Mouse (Mus musculus) skeletal muscle tissue, adult 2 months (tissue): Measurements from ENCODE around the gene Carnmt1.

Experiments used
- DNase-seq: peaks from one replicate; pipeline ENCODE4 v3.0.0-alpha.2; 2012; ENCODE audit warnings: low read depth, low spot score

Carnmt1 gene

DNA sequence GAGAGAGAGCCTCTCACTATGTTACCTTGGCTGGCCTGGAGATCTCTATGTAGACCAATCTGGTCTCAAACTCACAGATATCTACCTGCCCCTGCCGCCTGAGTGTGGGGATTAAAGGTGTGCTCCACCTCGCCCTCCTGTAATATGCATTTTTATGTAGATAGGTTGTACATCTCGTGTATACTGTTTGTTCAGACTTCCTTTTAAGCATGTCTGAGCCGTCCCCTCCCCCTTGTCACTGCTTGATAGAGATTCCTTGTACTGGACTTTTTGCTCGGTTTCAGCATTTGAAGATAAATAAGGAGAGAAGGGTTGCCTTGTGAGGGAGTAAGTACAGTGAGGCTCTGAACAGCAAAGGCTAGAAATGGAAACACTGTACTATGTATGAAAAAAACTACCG lies 17.5 kb upstream of the Carnmt1 start:
- DNase-seq: no peak

- DNase-seq: peak; percentile 76
Observed at GRCm38 (mm10) chr19:18654330-18654729, 16.2 kb upstream of the Carnmt1 start.

DNA sequence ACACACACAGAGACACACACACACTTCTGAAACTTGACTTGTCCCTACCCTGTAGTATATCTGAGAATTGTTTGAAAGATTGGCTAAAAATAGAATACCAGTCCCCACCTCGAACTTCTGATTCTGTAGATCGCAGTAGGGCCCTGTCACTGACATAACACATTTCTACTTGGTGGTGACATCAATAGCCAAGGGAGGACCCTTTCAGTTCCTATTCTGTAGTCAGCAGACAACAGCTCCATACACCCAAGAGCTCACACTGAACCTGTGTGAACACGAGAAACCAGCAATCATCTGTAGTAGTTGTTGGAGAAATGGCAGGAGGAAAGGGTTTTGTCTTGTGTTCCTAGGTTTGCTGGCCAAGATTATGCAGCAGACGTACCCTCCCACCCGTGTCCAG lies 15.6 kb upstream of the Carnmt1 start:
- no peak for DNase-seq

DNA sequence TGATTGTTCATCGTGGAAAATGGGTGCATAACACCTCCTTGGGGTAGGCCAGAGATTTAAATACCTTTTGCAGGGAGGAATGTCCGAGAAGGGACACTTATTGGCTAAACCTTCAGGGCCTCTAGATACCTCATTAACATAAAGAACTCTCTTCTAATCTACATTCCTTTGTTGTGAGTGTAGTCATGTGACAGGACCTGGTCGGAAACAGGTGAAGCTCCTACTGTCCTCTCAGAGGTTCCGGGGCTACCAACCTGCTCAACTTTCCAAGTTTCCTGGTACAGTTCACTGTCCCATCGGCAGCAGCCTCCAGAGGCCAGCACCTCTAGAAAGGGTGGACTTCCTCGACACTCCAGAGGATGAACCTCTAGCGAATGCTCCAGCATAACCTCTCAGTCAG lies 14.6 kb upstream of the Carnmt1 start:
- no peak for DNase-seq

- DNase-seq: no peak
Observed at GRCm38 (mm10) chr19:18658473-18658872, 12.1 kb upstream of the Carnmt1 start.

- no peak for DNase-seq
Observed at GRCm38 (mm10) chr19:18659349-18659748, 11.2 kb upstream of the Carnmt1 start.

DNA sequence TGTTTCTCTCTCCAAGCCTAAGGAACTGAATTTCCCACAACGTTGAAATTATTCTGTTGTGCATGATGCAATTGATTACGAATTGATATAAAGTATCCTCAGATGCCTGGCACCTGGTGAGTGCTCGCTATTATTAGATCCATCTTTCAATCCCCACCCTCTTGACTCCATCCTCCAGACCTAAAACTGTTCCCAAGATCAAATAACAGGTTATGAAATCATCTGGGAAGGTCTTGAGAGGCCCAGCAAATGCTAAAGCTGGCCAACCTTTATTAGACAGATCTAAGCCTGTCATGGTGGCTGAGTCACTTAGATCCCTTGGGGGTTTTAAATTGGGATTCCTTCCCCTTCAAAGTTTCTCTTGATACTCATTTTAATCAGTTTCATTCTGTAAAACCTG lies 10.1 kb upstream of the Carnmt1 start:
- peak; percentile 80 for DNase-seq

DNA sequence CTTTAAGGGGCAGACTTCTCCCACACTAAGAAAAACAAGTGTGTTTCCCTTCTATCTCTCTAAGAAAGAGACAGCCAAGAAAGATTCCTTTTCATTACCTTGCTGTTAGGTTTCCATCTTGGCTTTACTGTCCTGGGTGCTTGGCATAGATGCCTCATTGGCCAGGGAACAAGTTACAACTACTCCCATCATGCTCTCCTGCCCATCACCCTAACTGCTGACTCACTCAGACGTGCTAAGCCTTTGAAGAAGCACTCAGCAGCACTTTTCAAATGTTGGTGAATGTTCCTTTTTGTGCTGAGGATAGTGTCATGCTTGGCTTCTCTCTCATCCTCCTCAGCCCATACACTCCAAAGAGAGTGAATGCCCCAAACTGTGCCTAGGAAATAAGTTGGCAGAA lies 8.9 kb upstream of the Carnmt1 start:
- no peak for DNase-seq

DNA sequence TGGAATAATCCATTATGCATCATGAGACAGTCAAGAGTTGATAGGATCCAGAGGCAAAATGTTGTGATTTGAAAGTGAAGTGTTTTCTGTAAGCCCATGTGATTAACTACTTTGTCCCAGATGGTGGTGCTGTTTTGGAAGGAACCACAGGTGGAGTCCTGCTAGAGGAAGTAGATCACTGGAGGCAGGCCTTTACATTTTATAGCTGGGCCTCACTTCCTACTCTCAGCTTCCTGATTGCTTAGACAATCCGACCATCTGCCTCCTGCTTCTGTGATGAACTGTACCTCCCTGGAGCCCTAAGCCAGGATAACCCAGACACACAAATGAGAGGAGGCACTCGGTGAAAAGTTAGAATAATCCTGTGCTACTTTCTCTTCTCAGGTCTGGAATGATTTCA lies 6.7 kb upstream of the Carnmt1 start:
- DNase-seq: no peak

DNA sequence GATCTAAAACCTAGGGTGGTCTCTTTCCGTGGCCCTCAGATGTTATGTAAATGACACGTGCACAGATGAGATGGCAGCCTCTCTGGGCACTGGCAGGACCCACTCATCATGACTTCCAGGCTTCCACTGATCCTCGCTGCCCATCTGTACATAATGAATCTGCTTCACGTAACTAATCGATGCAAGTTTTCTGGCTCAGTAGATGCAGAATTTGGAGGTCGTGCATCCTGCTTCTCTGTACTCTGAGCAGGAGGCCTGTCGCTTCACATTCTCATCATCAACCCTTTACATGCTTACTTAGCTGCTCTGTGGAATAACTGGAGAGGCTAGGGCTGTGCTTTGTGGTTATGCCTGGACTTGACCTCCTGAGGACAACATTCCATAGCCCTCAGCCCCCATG lies 3.6 kb upstream of the Carnmt1 start:
- no peak for DNase-seq

GRCm38 (mm10) chr19:18669551-18669950 lies 1.0 kb upstream of the Carnmt1 start:
- no peak for DNase-seq

GRCm38 (mm10) chr19:18671056-18671741 lies 635 bp downstream of the Carnmt1 start:
- no peak for DNase-seq

GRCm38 (mm10) chr19:18672498-18672897 lies 1.9 kb downstream of the Carnmt1 start:
- DNase-seq: no peak

DNA sequence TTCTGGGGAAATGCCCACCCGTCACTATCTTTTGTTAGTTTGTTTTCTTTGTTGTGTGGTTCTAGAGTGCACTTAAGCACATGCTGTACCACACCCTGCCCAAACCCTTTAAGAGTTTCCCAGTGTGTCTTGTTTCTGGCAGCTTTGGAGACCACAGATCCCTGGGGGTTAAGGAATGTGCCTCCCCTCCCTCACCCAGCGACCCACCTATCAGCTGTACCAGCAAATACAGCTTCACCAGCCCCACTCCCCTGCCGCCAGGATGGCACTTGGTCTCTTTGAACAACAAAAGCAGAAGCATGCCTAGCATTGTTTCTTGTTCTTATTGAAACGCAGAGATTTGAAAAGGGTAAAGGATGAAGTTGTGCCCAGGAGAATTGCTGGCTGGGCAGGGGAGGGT lies 2.6 kb downstream of the Carnmt1 start:
- DNase-seq: no peak

DNA sequence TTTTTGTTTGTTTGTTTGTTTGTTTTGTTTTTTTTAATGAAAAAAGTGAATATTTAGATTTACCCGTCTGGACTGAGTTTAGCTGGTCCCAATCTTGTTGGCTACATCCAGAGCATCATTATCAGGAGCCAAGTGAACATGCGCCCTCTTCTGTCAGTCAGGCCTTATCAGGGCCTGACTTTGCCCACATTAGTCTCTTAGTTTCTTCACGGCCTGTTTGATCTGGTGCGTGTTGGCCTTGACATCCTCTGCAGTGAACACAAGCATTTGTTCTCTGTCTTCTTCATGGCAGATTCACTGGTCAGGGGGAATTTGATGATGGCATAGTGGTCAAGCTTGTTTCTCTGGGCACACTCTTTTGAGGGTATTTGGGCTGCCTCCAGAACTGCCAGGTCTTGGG lies 11.6 kb downstream of the Carnmt1 start:
- DNase-seq: no peak

DNA sequence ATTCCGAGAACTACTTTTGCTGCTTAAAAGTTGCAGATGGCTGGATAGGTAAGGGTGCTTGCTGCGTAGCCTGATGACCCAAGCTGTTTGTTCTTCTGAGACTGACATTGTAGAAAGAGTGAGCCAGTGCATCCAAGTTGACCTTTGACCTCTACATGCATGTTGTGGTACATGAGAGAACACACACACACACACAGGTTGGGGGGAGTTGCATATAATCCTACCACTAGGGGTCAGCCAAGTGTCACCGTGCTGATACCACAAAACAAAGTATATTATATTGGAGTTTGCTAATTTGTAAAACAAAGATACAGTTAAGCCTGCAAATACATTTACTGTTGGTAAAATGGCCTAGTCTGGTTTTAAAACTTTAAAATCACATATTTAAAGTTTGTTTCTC lies 17.0 kb downstream of the Carnmt1 start:
- no peak for DNase-seq

DNA sequence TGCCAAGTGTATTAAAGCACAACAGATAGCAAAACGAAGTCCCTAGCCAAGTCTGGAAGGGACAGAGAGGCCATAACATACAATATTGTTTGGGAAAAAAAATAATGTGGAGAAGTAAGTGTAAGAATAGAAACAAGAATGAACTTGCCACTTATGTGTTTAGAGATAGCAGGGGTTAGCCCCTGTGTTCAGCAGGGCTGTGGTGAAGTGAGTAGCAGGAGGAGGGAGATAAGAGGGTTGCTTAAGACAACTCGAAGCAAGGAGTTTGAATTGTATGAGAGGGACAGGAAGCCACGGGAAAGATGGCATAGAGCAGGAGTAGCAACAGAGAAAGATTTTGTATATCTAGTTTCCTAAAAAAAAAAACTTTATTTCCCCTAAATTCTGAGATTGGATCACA lies 21.6 kb downstream of the Carnmt1 start:
- no peak for DNase-seq

DNA sequence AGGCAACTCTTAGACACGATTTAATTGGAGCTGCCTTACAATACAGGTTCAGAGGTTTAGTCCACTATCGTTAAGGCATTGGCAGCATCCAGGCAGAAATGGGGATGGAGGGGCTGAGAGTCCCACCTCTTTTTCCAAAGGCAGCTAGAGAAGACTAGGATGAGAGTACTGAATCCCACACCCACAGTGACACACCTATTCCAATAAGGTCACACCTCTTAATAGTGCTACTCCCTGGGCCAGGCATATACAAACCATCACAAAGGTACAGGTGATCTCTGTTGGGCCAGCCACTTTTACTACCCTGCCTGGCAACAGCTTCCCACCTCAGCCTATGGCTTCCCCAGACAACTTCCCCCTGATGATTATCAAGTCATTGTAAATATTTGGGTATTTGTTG lies 22.2 kb downstream of the Carnmt1 start:
- DNase-seq: no peak

DNA sequence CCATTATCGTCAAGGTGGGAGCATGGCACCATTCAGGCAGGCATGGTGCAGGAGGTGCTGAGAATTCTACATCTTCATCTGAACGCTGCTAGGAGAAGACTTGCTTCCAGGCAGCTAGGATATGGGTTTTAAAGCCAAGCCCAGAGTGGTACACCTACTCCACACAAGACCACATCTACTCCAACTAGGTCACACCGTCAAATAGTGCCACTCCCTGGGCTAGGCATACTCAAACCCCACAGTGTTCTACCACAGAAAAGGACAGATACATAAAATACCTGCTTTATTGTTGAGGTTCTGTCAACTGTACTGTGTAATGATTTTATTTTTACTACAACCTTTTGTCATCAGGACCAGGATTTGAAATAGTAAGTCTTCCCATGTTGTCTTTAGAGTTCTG lies 24.6 kb downstream of the Carnmt1 start:
- DNase-seq: no peak

- no peak for DNase-seq
Observed at GRCm38 (mm10) chr19:18695552-18695951, 25.0 kb downstream of the Carnmt1 start.

DNA sequence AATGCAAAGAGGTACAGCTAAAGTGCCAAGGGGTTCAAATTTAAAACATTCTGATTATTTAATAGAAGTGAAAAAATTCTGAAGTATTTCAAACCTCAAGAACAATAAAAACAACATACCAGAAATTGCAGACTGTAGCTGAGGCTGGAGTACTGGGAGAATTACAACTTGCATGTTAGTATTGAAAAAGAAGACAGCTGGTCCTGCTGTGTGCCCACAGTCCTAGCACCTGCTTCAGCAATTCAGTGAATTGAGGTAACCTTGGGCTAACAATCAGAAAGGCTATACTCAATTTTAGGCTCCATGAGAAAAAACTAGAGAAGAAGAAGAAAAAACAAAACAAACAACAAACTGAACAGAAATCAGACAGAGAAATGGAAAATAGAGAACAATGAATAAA lies 37.5 kb downstream of the Carnmt1 start:
- DNase-seq: no peak

DNA sequence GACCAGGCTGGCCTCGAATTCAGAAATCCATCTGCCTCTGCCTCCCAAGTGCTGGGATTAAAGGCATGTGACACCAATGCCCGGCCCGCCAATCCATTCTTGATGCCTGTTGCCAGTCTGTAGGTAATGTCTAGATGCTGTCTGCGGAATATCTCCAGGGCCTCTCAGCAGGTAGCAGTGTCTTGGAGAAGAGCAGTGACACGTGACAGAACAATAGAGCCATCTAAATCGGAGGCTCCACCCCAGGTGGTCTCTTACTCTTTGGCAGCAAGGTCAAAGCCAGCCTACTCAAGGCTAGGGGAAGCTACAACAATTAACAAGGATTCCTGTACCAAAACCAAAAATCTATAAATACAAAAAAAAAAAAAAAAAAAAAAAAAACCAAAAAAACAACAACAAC lies 40.3 kb downstream of the Carnmt1 start:
- DNase-seq: no peak

DNA sequence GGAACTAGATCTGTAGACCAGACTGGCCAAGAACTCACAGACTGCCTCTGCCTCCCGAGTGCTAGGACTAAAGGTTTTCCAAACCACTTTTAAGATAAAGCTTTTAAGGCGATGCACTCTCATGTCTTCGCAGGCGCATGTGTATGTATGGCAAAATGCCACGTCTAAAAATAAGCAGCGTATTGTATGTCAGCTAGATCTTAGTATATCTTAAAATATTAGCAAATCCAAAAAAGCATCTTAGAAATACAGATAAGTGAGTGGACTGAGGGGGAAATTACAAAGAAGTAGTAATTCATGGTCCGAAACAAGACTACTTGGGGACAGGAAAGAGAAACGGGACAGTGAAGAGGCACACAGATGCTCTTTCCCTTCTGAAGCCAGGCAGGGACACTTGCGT lies 41.0 kb downstream of the Carnmt1 start:
- no peak for DNase-seq

DNA sequence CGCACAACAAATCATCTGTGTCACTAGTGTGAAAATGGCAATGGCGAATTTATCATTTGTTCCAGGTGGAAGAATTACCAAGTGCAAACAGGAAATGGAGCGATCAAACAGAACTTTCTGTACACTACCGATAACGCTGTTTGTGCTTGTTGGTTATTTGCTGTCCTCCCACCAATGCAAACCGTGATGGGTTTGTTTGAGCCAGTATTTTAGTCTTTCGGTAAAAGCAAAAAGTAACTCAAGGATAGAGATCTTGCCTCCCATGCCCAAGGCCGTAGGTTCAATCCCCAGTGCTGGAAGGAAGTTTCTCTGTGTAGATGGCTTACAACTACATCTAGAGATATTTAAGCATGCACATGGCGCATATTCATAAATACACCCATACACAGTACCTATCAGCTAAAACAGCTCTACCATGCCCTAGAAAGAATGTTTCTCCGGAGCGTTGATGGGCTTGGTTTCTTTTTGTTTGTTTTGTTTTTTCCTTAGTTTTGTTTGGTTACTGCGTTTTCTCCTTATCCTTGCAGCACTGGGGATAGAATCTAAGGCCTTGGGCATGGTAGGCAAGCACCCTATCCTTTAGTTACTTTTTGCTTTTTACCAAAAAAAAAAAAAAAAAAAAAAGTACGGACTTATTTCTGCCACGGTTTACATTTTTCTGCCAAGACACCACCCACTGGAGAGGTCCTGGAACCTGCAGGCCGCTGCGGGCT lies 41.7 kb downstream of the Carnmt1 start:
- no peak for DNase-seq
